Mouse (Mus musculus): ENCODE measurements around the gene Ciao1.

DNA sequence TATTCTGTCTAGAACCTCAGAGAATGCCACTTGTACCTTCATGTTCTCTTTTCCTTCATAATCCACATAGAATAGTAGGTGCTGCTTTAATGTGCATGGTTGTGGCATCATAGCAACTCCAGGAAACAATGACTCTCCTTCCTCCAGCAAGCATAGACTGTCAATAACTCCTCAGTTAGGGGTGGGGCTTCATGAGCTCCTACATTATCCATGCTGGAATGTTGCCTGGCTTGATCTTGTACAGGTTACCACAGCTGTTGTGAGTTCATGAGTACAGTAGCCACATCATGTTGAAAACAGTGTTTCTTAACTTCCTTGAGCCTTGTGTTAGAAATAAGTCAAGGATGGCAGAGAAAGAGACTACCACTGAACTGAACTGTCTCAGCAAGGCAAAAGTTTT is 30.5 kb upstream of the Ciao1 start:
- TF ChIP-seq CTCF (IDR thresholded peaks at IDR 0.05; ENCODE audit: extremely low read depth, insufficient read depth, insufficient read length, insufficient replicate concordance) (no peak), POLR2A (IDR thresholded peaks at IDR 0.05; ENCODE audit: low read depth, low read length) (no peak)

All from spleen, adult 2 months (tissue).